ENCODE assay signal across 8 mouse cellular contexts in the genomic region with DNA sequence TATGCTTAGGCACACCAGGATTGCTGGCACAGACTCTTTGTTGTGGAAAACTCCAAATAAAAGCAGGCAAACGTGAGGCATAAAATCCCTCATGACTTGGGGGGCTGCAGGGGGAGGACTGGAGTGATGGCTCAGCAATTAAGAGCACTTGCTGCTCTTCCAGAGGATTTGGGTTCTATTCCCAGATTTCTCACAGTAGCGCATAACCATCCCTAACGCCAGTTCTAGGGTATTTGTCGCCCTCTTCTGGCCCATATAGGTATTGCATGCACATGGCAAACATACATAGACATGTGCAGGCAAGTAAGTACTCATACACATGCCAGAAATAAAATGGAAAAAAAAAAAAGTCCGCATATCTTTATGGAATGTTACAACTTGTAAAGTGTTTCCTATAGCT.
DNase-seq lines count a peak whose midpoint lies in the region.

No protein-coding gene starts in this region.

- intact Hi-C loops in left cerebral cortex, postnatal 10 days (cut with DNase I): loop anchor here (5.0 kb wide), 1 partner anchor 244 kb away; no protein-coding TSS in a partner anchor

- DNase-seq in left cerebral cortex, postnatal 10 days (ENCODE audit: extremely low spot score in 1 of 2, low spot score in 2 of 2): peak; percentile 20 to 45
- DNase-seq in left cerebral cortex, adult 8-10 months (ENCODE audit: low spot score in 2 of 2): no peak
- DNase-seq in ES-CJ7 (ENCODE audit: low read depth, low spot score): peak; percentile 77
- DNase-seq in adrenal gland, adult 2 months: peak; percentile 20
- peak; percentile 62 for DNase-seq in embryo, embryonic 11 days
- DNase-seq in kidney, postnatal 10 days: peak; percentile 62
- DNase-seq in retina, postnatal 1 day: peak; percentile 73
- no peak for DNase-seq in urinary bladder, postnatal 4 days (ENCODE audit: low spot score in 2 of 2)

Comparison
In these comparisons a context has a peak if more than half of its experiments do, and no peak if none do; other contexts are left out.
1. DNase-seq: peak in left cerebral cortex, postnatal 10 days (2 of 2), ES-CJ7 (single experiment), adrenal gland, adult 2 months (single experiment), embryo, embryonic 11 days (single experiment), kidney, postnatal 10 days (single experiment) and retina, postnatal 1 day (single experiment); none in left cerebral cortex, adult 8-10 months (0 of 2) and urinary bladder, postnatal 4 days (0 of 2).